Mouse (Mus musculus) ovary, adult 18-20 months (tissue): ENCODE results near the gene Rftn1.
"Not testable (repeated sequence)": the region's sequence is repeated elsewhere in the genome, so short reads cannot be mapped to it uniquely, and the experiment has no call there.

Experiments
- DNase-seq: peaks from one replicate; pipeline ENCODE4 v3.0.0; 2022; ENCODE audit warnings: low spot score, mixed read lengths

Rftn1 gene

GRCm38 (mm10) chr17:50190131-50191015 lies at the start of gene Rftn1:
TSS of gene Rftn1 (minus strand) at chr17:50190674.
- DNase-seq = peak; percentile 12

- DNase-seq = no peak
Observed at GRCm38 (mm10) chr17:50237818-50238610, 47.5 kb upstream of the Rftn1 start.

- peak; percentile 41 for DNase-seq
Observed at GRCm38 (mm10) chr17:50237436-50237709, 46.9 kb upstream of the Rftn1 start.

GRCm38 (mm10) chr17:50236702-50237435 lies 46.4 kb upstream of the Rftn1 start:
- DNase-seq = no peak

GRCm38 (mm10) chr17:50235943-50236701 lies 45.6 kb upstream of the Rftn1 start:
- no peak for DNase-seq

GRCm38 (mm10) chr17:50233956-50234355 lies 43.5 kb upstream of the Rftn1 start:
- no peak for DNase-seq

GRCm38 (mm10) chr17:50232821-50233220 lies 42.3 kb upstream of the Rftn1 start:
- DNase-seq = no peak

- no peak for DNase-seq
Observed at GRCm38 (mm10) chr17:50231206-50231605, 40.7 kb upstream of the Rftn1 start.

- DNase-seq = no peak
Observed at GRCm38 (mm10) chr17:50229534-50229933, 39.1 kb upstream of the Rftn1 start.

- no peak for DNase-seq
Observed at GRCm38 (mm10) chr17:50227366-50227765, 36.9 kb upstream of the Rftn1 start.

GRCm38 (mm10) chr17:50224718-50225117 lies 34.2 kb upstream of the Rftn1 start:
- no peak for DNase-seq

- no peak for DNase-seq
Observed at GRCm38 (mm10) chr17:50217978-50218377, 27.5 kb upstream of the Rftn1 start.

GRCm38 (mm10) chr17:50215104-50215503 lies 24.6 kb upstream of the Rftn1 start:
- DNase-seq = no peak

GRCm38 (mm10) chr17:50213117-50213516 lies 22.6 kb upstream of the Rftn1 start:
- DNase-seq = no peak

- no peak for DNase-seq
Observed at GRCm38 (mm10) chr17:50211816-50212215, 21.3 kb upstream of the Rftn1 start.

GRCm38 (mm10) chr17:50209831-50210230 lies 19.4 kb upstream of the Rftn1 start:
- DNase-seq = no peak

GRCm38 (mm10) chr17:50208137-50209045 lies 17.9 kb upstream of the Rftn1 start:
- no peak for DNase-seq

GRCm38 (mm10) chr17:50206262-50206661 lies 15.8 kb upstream of the Rftn1 start:
- not testable (repeated sequence) for DNase-seq

GRCm38 (mm10) chr17:50205840-50206239 lies 15.4 kb upstream of the Rftn1 start:
- not testable (repeated sequence) for DNase-seq

- no peak for DNase-seq
Observed at GRCm38 (mm10) chr17:50205152-50205782, 14.8 kb upstream of the Rftn1 start.
